Mouse (Mus musculus) ES-E14 (cell line): ENCODE measurements around the gene Dnajb2. TPM values are rescaled to one million over a fixed set of nuclear protein-coding genes. Genes with fewer than 3 reads are reported as not detected.

Source experiments
- DNase-seq: peaks from one replicate; pipeline ENCODE4 v3.0.0-alpha.2; 2013; ENCODE audit warnings: low read depth, low spot score
- H3K27ac ChIP-seq: 2 replicates; pipeline ENCODE4 v1.5.1; 2012; ENCODE audit warnings: low read depth, mild to moderate bottlenecking, low read length, moderate library complexity, mixed read lengths; ENCODE audit not compliant: poor library complexity, insufficient read depth, severe bottlenecking
- H3K36me3 ChIP-seq: 2 replicates; pipeline ENCODE4 v1.6.1; 2012; ENCODE audit warnings: mild to moderate bottlenecking, low read length, moderate library complexity, mixed read lengths; ENCODE audit not compliant: control insufficient read depth, poor library complexity, insufficient read depth, severe bottlenecking
- H3K4me1 ChIP-seq, 2 experiments: fragments of 150-350 bp in 1 of 2; sonication (generic) in 1 of 2; 2 replicates each; pipeline ENCODE4 v1.6.1; 2012; ENCODE audit warnings: low read length in 2 of 2, mild to moderate bottlenecking in 1 of 2, mixed read lengths in 1 of 2; ENCODE audit not compliant: control insufficient read depth in 2 of 2, insufficient read depth in 2 of 2, poor library complexity in 1 of 2
- H3K4me3 ChIP-seq, 2 experiments: fragments of 150-350 bp in 1 of 2; sonication (generic) in 1 of 2; 2 replicates each; pipeline ENCODE4 v1.5.1; 2012; ENCODE audit warnings: low read length in 2 of 2, low read depth in 1 of 2, mild to moderate bottlenecking in 1 of 2, mixed read lengths in 1 of 2; ENCODE audit not compliant: insufficient read depth in 1 of 2, poor library complexity in 1 of 2, severe bottlenecking in 1 of 2
- H3K9ac ChIP-seq: 2 replicates; pipeline ENCODE4 v1.6.1; 2012; ENCODE audit warnings: low read depth, mild to moderate bottlenecking, low read length, mixed read lengths; ENCODE audit not compliant: poor library complexity, insufficient read depth, severe bottlenecking
- H3K9me3 ChIP-seq: fragments of 150-350 bp; sonication (generic); 2 replicates; pipeline ENCODE4 v1.6.1; 2012; ENCODE audit warnings: low read depth, mild to moderate bottlenecking, low read length; ENCODE audit not compliant: control insufficient read depth, insufficient read depth
- CHD2 ChIP-seq: IDR thresholded peaks from 2 replicates; pipeline ENCODE4 v1.6.1; 2014; ENCODE audit warnings: mild to moderate bottlenecking, low read depth, low read length, inconsistent platforms
- HCFC1 ChIP-seq: IDR thresholded peaks from 2 replicates; pipeline ENCODE4 v1.6.1; 2012; ENCODE audit warnings: low read length, inconsistent platforms, borderline replicate concordance; ENCODE audit not compliant: insufficient read depth
- MAFK ChIP-seq: IDR thresholded peaks from 2 replicates; pipeline ENCODE4 v1.6.1; 2014; ENCODE audit warnings: mild to moderate bottlenecking, low read depth, low read length, inconsistent platforms; ENCODE audit not compliant: insufficient read depth
- ZC3H11A ChIP-seq: IDR thresholded peaks from 2 replicates; pipeline ENCODE4 v1.6.1; 2012; ENCODE audit warnings: low read depth, mild to moderate bottlenecking, inconsistent platforms, low read length, borderline replicate concordance
- ZNF384 ChIP-seq: IDR thresholded peaks from 2 replicates; pipeline ENCODE4 v1.6.1; 2012; ENCODE audit warnings: low read depth, low read length, inconsistent platforms
- in situ Hi-C, 2 experiments: fragments of 600-800 bp; cut with MboI; formaldehyde crosslinking; loops; one replicate each; pipeline ENCODE4 v1.15.1; 2025; ENCODE audit warnings: low sequenced_read_pairs in 2 of 2, inconsistent platforms in 1 of 2; ENCODE audit not compliant: unreplicated experiment in 2 of 2
- total RNA-seq: library from RNA; depleted of rRNA; stranded (reverse); fragments of 300-350 nt; gene quantifications from 2 replicates; pipeline ENCODE4 v1.2.3, GENCODE M21; 2012

The Dnajb2 gene
- total RNA-seq, 1 experiment, result 15.8 TPM

- Histone ChIP-seq H3K27ac (no peak overlapping the region), H3K4me1 (peaks cover 2 to 13% of the 10 kb centered on the region in 2 experiments; a peak in 2 of 4 replicates), H3K4me3 (no peak overlapping the region), H3K9me3 (no peaks in the 10 kb centered on the region), H3K36me3 (peaks cover 2% of the 10 kb centered on the region; the same call in 1 of the 2 replicates), H3K9ac (no peak overlapping the region)
- no peak for TF ChIP-seq MAFK
- no peak for TF ChIP-seq HCFC1
- no peak for TF ChIP-seq ZC3H11A
- TF ChIP-seq ZNF384, result no peak
- TF ChIP-seq CHD2, result no peak
- in situ Hi-C loops, result no loop called here
- DNase-seq, result no peak
These were observed 1.6 kb upstream of the Dnajb2 start for GRCm38 (mm10) chr1:75234606-75235005.

- no peak overlapping the region for H3K4me3 ChIP-seq
- no peak overlapping the region; the same call in 1 of the 2 replicates for H3K9ac ChIP-seq
- TF ChIP-seq MAFK (no peak), ZNF384 (no peak), CHD2 (no peak), HCFC1 (no peak), ZC3H11A (no peak)
- peaks cover 2 to 13% of the 10 kb centered on the region in 2 experiments; a peak in 2 of 4 replicates for H3K4me1 ChIP-seq
- H3K9me3 ChIP-seq, result no peaks in the 10 kb centered on the region
- peaks cover 11% of the 10 kb centered on the region for H3K36me3 ChIP-seq
- no peak for DNase-seq
- no peak overlapping the region for H3K27ac ChIP-seq
- in situ Hi-C loops, result no loop called here
These were observed 3.4 kb downstream of the Dnajb2 start for GRCm38 (mm10) chr1:75239591-75239990.

GRCm38 (mm10) chr1:75243411-75243810 is 7.2 kb downstream of the Dnajb2 start:
- H3K9ac ChIP-seq, result no peak overlapping the region
- H3K36me3 ChIP-seq, result peaks cover 11% of the 10 kb centered on the region
- DNase-seq, result no peak
- H3K4me3 ChIP-seq, result no peak overlapping the region
- in situ Hi-C loops, result no loop called here
- peaks cover 0 to 28% of the 10 kb centered on the region in 2 experiments; a peak in 2 of 4 replicates for H3K4me1 ChIP-seq
- no peak for TF ChIP-seq MAFK
- TF ChIP-seq CHD2, result no peak
- TF ChIP-seq ZNF384, result no peak
- no peak for TF ChIP-seq HCFC1
- TF ChIP-seq ZC3H11A, result no peak
- no peak overlapping the region for H3K27ac ChIP-seq
- H3K9me3 ChIP-seq, result no peaks in the 10 kb centered on the region

- peaks cover 0 to 26% of the 10 kb centered on the region in 2 experiments; a peak in 2 of 4 replicates for H3K4me1 ChIP-seq
- peaks cover 11% of the 10 kb centered on the region for H3K36me3 ChIP-seq
- in situ Hi-C loops, result no loop called here
- H3K4me3 ChIP-seq, result no peak overlapping the region
- H3K9ac ChIP-seq, result no peak overlapping the region
- DNase-seq, result no peak
- H3K27ac ChIP-seq, result no peak overlapping the region
- H3K9me3 ChIP-seq, result no peaks in the 10 kb centered on the region
- TF ChIP-seq CHD2, result no peak
- TF ChIP-seq MAFK, result no peak
- TF ChIP-seq ZC3H11A, result no peak
- TF ChIP-seq HCFC1, result no peak
- TF ChIP-seq ZNF384, result no peak
These were observed 8.1 kb downstream of the Dnajb2 start for GRCm38 (mm10) chr1:75244175-75244826.
